Mouse (Mus musculus): Measurements from ENCODE around the gene Xbp1. TPM values are rescaled to one million over a fixed set of nuclear protein-coding genes. Genes with fewer than 3 reads are reported as not detected.
"Not testable (repeated sequence)": the region's sequence is repeated elsewhere in the genome, so short reads cannot be mapped to it uniquely, and the experiment has no call there.

The Xbp1 gene
- polyA plus RNA-seq, 1 experiment from 2014 or later, result 141 TPM

DNA sequence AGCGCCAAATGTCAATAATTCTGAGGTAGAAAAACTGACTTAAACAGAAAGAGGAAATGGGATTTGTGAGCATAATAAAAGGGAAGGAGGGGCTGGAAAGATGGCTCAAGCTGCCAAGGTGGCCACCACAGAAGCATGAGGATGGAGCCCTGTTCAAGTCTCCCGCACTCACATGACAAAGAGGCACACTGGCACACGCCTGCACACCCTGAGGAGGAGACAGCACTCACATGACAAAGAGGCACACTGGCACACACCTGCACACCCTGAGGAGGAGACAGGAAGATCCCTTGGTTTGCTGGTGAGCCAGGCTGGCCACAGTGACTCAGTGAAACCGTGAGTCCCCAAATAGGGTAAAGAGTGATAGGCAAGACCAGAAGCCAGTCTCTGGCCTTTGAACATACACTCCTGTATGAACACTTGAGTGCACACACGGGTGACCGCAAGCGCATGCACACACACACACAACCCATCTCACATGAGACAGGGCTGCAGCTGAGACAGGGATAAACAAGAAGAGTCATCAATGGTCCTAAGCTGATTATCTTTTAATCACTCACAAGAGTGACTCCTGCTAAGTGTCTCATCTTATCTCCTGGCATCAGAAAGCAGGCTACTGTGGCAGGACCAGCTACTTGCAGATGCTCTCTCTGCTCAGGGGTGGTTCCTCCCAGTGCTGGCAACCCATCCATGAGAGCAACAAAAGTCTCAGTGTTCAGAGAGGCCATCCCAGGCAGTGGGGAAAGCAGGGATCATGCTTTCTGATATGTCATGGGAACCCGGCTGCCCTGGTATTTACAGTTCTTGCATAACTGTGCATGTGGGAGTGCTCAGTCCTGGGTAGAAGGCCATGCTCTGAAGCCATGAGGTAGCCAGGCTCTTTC, 11.0 kb upstream of the Xbp1 start:
- H3K9me3 ChIP-seq, result no peaks in the 10 kb centered on the region

GRCm38 (mm10) chr11:5510099-5510391, 10.4 kb upstream of the Xbp1 start:
- H3K4me2 ChIP-seq, result no peak overlapping the region
- H3K4me1 ChIP-seq, result no peaks in the 10 kb centered on the region; the same call in 1 of the 2 replicates
- H3K27ac ChIP-seq, result no peak overlapping the region
- no peak overlapping the region for H3K4me3 ChIP-seq
- H3K36me3 ChIP-seq, result no peaks in the 10 kb centered on the region
- no peaks in the 10 kb centered on the region for H3K27me3 ChIP-seq
- no peak for ATAC-seq (ENCODE audit: insufficient number of reproducible peaks, insufficient read depth, low FRiP score, low TSS enrichment, low read depth)
- H3K9ac ChIP-seq, result no peak overlapping the region
- H3K9me3 ChIP-seq, result no peaks in the 10 kb centered on the region
- 76% methylated on average over 5 of the region's 5 CpGs for WGBS

More for the DNA sequence above, 11.0 kb upstream of the Xbp1 start:
- no peaks in the 10 kb centered on the region for H3K27me3 ChIP-seq
- ATAC-seq (ENCODE audit: insufficient number of reproducible peaks, insufficient read depth, low FRiP score, low TSS enrichment, low read depth), result no peak
- H3K36me3 ChIP-seq, result no peaks in the 10 kb centered on the region
- H3K4me3 ChIP-seq, result no peak overlapping the region
- H3K4me2 ChIP-seq, result no peak overlapping the region
- H3K9ac ChIP-seq, result no peak overlapping the region
- no peaks in the 10 kb centered on the region; the same call in 1 of the 2 replicates for H3K4me1 ChIP-seq
- 83% methylated on average over 8 of the region's 8 CpGs for WGBS
- no peak overlapping the region for H3K27ac ChIP-seq

DNA sequence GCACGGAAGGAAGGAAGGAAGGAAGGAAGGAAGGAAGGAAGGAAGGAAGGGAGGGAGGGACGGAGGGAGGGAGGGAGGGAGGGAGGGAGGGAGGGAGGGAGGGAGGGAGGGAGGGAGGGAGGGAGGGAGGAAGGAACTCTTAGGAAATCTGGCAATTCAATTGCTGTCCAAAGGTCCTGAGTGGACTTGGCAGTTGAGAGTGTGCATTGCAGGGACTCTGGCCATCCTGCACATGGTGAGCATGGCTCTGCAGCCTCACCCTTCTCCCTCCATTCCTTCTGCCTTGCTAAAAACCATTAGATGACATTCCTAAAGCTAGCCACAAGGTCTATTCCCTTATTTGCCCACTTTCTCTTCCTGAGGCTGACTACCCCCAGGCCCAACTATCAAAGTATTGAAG, 9.8 kb upstream of the Xbp1 start:
- not testable (repeated sequence) for H3K9ac ChIP-seq; H3K27me3 ChIP-seq; H3K27ac ChIP-seq; H3K9me3 ChIP-seq; ATAC-seq (ENCODE audit: insufficient number of reproducible peaks, insufficient read depth, low FRiP score, low TSS enrichment, low read depth); H3K4me3 ChIP-seq; H3K4me2 ChIP-seq; H3K36me3 ChIP-seq; H3K4me1 ChIP-seq
- 60% methylated on average over 1 of the region's 2 CpGs for WGBS

DNA sequence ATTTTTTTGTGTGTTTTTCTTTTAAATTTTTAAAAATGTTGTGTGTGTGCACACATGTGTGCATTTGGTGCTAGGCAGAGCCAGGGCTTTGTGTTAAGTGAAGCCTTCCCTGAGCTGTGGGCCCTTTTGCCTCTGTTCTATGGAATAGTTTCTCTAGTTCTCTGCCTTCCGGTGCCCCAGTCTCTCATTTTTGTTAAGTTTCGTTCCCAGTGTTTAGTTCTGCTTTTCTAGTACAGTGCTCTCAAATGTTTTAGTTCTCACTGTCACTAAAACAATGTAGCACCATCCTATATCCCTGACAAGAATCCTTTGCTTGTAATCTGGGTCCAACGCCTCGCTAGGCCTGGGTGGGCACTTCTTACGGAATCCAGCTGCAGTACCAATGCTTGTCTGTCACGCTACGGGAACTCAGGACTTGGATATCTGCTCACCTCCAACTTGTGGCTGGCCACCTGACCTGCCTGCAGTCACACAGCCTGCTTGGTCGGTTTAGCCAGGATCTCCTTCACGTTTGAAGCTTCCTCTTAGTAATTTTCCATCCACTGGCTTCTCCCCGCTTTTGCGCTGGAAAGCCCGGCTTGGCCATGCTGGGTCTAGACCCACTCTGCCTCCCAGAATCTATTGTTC, 8.2 kb upstream of the Xbp1 start:
- no peaks in the 10 kb centered on the region for H3K27me3 ChIP-seq
- 71% methylated on average over 12 of the region's 12 CpGs for WGBS

GRCm38 (mm10) chr11:5512961-5513360, 7.5 kb upstream of the Xbp1 start:
- WGBS, result 82% methylated on average over 8 of the region's 8 CpGs
- Histone ChIP-seq H3K4me3 (no peak overlapping the region), H3K27ac (no peak overlapping the region), H3K4me1 (0 out of 2 replicates have a peak, but pooled peaks cover 3% of the 10 kb centered on the region), H3K27me3 (no peaks in the 10 kb centered on the region), H3K9ac (no peak overlapping the region), H3K9me3 (no peaks in the 10 kb centered on the region), H3K36me3 (no peaks in the 10 kb centered on the region), H3K4me2 (no peak overlapping the region)
- no peak for ATAC-seq (ENCODE audit: insufficient number of reproducible peaks, insufficient read depth, low FRiP score, low TSS enrichment, low read depth)

More for the DNA sequence above, 8.2 kb upstream of the Xbp1 start:
- H3K4me1 ChIP-seq, result no peaks in the 10 kb centered on the region
- ATAC-seq (ENCODE audit: insufficient number of reproducible peaks, insufficient read depth, low FRiP score, low TSS enrichment, low read depth), result no peak
- H3K4me3 ChIP-seq, result no peak overlapping the region
- no peak overlapping the region for H3K9ac ChIP-seq
- no peaks in the 10 kb centered on the region for H3K36me3 ChIP-seq
- H3K4me2 ChIP-seq, result no peak overlapping the region
- H3K27ac ChIP-seq, result no peak overlapping the region
- H3K9me3 ChIP-seq, result no peaks in the 10 kb centered on the region

- Histone ChIP-seq H3K4me1 (0 out of 2 replicates have a peak, but pooled peaks cover 3% of the 10 kb centered on the region), H3K4me3 (no peak overlapping the region), H3K36me3 (no peaks in the 10 kb centered on the region), H3K27me3 (no peaks in the 10 kb centered on the region), H3K4me2 (no peak overlapping the region), H3K9me3 (no peaks in the 10 kb centered on the region), H3K27ac (no peak overlapping the region), H3K9ac (no peak overlapping the region)
- WGBS, result 90% methylated on average over 4 of the region's 4 CpGs
- ATAC-seq (ENCODE audit: insufficient number of reproducible peaks, insufficient read depth, low FRiP score, low TSS enrichment, low read depth), result no peak
Observed at GRCm38 (mm10) chr11:5514091-5514490, 6.4 kb upstream of the Xbp1 start.

DNA sequence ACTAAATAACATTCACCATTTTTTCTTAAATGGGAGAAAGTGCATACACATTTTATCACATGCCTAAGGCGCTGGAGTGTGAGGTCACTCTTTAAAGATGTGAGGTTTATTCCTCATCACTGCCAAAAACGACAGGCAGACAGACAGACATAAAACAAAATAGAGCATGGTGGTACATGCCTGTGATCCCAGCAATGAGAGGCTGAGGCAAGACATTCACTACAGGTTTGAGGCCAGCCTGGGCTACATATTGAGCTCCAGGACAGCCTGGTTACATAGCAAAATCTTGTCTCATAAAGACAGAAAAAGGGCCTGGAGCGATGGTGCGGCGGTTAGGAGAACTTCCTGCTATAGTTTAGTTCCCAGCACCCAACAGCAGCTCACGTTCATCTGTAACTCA, 5.3 kb upstream of the Xbp1 start:
- Histone ChIP-seq H3K4me2 (no peak overlapping the region), H3K4me3 (no peak overlapping the region), H3K9me3 (no peaks in the 10 kb centered on the region), H3K27ac (no peak overlapping the region), H3K4me1 (0 out of 2 replicates have a peak, but pooled peaks cover 9% of the 10 kb centered on the region), H3K36me3 (no peaks in the 10 kb centered on the region), H3K9ac (no peak overlapping the region), H3K27me3 (no peaks in the 10 kb centered on the region)
- ATAC-seq (ENCODE audit: insufficient number of reproducible peaks, insufficient read depth, low FRiP score, low TSS enrichment, low read depth), result no peak
- 73% methylated on average over 6 of the region's 6 CpGs for WGBS

DNA sequence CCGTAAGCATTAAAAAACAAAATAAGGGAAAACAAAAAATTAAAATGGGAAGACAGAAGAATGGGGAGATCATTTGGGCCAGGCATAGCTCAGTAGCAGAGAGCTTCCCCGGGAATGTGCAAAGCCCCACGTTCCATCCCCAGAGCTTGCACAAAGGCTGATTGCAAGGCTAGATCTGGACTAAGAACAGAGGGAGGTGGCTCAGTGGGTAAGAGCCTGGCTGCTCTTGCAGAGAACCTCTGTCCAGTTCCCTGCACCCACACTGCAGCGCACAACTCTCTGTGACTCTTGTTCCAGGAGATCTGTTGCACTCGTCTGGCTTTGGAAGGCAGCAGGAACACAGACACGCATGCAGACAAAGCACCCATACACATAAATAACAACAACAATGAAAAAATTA, 4.8 kb upstream of the Xbp1 start:
- Histone ChIP-seq H3K36me3 (no peaks in the 10 kb centered on the region), H3K4me2 (no peak overlapping the region), H3K4me1 (0 out of 2 replicates have a peak, but pooled peaks cover 11% of the 10 kb centered on the region), H3K4me3 (no peak overlapping the region), H3K27ac (no peak overlapping the region), H3K9me3 (no peaks in the 10 kb centered on the region), H3K9ac (no peak overlapping the region), H3K27me3 (no peaks in the 10 kb centered on the region)
- 83% methylated on average over 6 of the region's 6 CpGs for WGBS
- no peak for ATAC-seq (ENCODE audit: insufficient number of reproducible peaks, insufficient read depth, low FRiP score, low TSS enrichment, low read depth)

DNA sequence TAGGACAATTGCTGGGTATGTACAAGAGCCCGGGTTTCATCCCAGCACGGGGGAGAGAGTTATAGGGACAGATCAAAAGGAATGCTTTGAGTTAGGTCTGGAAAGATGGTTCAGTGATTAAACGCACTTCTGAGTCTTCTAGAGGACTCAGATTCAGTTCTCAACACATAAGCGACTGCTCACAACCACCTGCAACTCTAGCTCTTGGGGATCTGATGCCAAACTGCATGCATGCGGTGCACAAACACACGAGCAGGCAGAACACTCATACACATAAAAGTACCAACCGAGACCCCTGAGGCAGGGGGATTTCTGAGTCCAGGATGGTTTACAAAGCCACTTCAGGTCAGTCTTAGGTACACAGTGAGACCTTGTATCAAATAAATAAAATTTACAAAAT, 4.3 kb upstream of the Xbp1 start:
- H3K4me2 ChIP-seq, result no peak overlapping the region
- ATAC-seq (ENCODE audit: insufficient number of reproducible peaks, insufficient read depth, low FRiP score, low TSS enrichment, low read depth), result no peak
- H3K9ac ChIP-seq, result no peak overlapping the region
- WGBS, result 72% methylated on average over 7 of the region's 7 CpGs
- no peaks in the 10 kb centered on the region for H3K27me3 ChIP-seq
- H3K27ac ChIP-seq, result no peak overlapping the region
- no peaks in the 10 kb centered on the region for H3K36me3 ChIP-seq
- no peak overlapping the region for H3K4me3 ChIP-seq
- 0 out of 2 replicates have a peak, but pooled peaks cover 11% of the 10 kb centered on the region for H3K4me1 ChIP-seq
- H3K9me3 ChIP-seq, result no peaks in the 10 kb centered on the region

DNA sequence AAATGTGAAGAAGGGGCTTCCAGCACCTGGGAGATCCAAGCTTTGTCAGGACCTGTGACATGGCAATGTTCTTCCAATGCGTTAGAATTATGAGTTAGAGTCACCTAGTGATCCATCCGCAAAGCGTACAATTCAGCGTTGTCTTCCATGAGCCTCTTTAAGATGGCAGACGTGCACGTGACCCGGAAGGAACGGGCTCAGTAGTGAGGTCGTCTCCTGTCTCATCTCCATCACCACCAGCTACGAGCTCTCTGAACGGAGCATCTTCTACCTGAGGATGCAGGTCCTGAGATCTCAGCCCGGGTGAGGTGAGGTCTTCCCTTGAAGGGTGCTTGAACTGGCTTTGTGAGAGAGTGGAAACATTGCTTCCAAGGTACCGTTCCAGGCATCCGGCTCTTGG, 3.8 kb upstream of the Xbp1 start:
- no peak overlapping the region for H3K4me3 ChIP-seq
- no peak for ATAC-seq (ENCODE audit: insufficient number of reproducible peaks, insufficient read depth, low FRiP score, low TSS enrichment, low read depth)
- no peaks in the 10 kb centered on the region for H3K36me3 ChIP-seq
- no peaks in the 10 kb centered on the region for H3K27me3 ChIP-seq
- H3K4me1 ChIP-seq, result 0 out of 2 replicates have a peak, but pooled peaks cover 11% of the 10 kb centered on the region
- no peaks in the 10 kb centered on the region for H3K9me3 ChIP-seq
- 91% methylated on average over 14 of the region's 14 CpGs for WGBS
- H3K9ac ChIP-seq, result no peak overlapping the region
- H3K27ac ChIP-seq, result no peak overlapping the region
- H3K4me2 ChIP-seq, result no peak overlapping the region

DNA sequence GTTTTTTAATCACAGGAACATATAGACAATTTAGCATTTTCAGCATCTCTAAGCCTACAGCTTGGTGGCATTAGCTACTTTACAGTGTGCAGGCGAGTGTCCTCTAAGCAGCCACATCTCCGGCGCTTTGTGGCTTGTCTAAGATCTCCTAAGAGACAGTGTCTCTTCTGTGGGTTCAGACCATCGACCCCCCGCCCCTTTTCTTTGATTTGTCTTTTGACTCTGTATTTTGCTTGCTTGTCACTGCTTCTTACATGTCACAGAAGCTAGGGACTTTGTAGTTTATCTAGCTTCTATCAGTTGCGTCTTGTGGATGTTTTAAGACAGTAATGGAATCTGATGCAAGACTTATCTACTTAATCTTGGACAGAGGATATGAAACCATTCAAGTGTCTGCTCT, 3.1 kb upstream of the Xbp1 start:
- H3K36me3 ChIP-seq, result no peaks in the 10 kb centered on the region
- no peaks in the 10 kb centered on the region for H3K27me3 ChIP-seq
- no peak overlapping the region for H3K4me2 ChIP-seq
- peaks cover 15% of the 10 kb centered on the region for H3K4me1 ChIP-seq
- H3K4me3 ChIP-seq, result no peak overlapping the region
- ATAC-seq (ENCODE audit: insufficient number of reproducible peaks, insufficient read depth, low FRiP score, low TSS enrichment, low read depth), result no peak
- H3K27ac ChIP-seq, result no peak overlapping the region
- WGBS, result 78% methylated on average over 6 of the region's 6 CpGs
- H3K9ac ChIP-seq, result no peak overlapping the region
- no peaks in the 10 kb centered on the region for H3K9me3 ChIP-seq

DNA sequence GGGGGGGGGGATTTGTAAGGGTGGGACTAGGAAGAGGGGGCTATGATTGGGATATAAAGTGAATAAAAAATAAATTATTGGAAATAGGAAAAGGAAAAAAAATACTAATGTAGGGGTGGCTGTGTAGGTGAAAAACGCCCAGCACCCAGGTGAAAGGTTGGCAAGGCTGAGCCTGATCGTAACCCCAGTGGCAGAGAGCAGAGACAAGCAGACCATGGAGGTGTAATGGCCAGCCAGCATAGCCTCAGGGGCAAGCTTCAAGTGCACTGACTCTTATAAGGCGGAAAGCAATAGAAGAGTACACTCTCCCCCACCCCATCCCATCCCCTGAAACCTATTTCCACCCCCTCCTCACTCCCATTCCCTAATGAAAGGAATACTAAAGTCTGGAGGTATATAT, 778 bp upstream of the Xbp1 start:
- Histone ChIP-seq H3K36me3 (peaks cover 23% of the 10 kb centered on the region), H3K4me2 (peak overlapping the region; percentile 66), H3K9me3 (no peaks in the 10 kb centered on the region), H3K27me3 (no peaks in the 10 kb centered on the region), H3K4me1 (peaks cover 33% of the 10 kb centered on the region), H3K4me3 (peak overlapping the region; percentile 97), H3K9ac (0 out of 2 replicates have a peak overlapping the region, but pooled peaks have one; percentile 97), H3K27ac (peak overlapping the region; percentile 90; the same call in 1 of the 2 replicates)
- WGBS, result 78% methylated on average over 3 of the region's 3 CpGs
- ATAC-seq (ENCODE audit: insufficient number of reproducible peaks, insufficient read depth, low FRiP score, low TSS enrichment, low read depth), result no peak
